Mouse (Mus musculus) liver, postnatal 0 days (tissue): ENCODE data around the gene Arhgef3. TPM values are rescaled to one million over a fixed set of nuclear protein-coding genes. Genes with fewer than 3 reads are reported as not detected.

Experiments
- ATAC-seq: fragments of 200-750 bp; cut with Nextera tagmentation; 2 replicates; pipeline ENCODE4 v1.8.0; 2017; ENCODE audit warnings: mild to moderate bottlenecking, moderate library complexity
- DNase-seq: peaks from one replicate; pipeline ENCODE4 v3.0.0-alpha.2; 2016
- H3K27ac ChIP-seq: fragments of 300-500 bp; sonication (generic); 2 replicates; pipeline ENCODE4 v1.5.1; 2014; ENCODE audit warnings: antibody characterized with exemption, moderate library complexity, mild to moderate bottlenecking, low read depth
- H3K27me3 ChIP-seq: fragments of 300-500 bp; sonication (generic); 2 replicates; pipeline ENCODE4 v1.6.1; 2014; ENCODE audit warnings: low read length, control low read depth, mixed read lengths; ENCODE audit not compliant: insufficient read depth
- H3K36me3 ChIP-seq: fragments of 300-500 bp; sonication (generic); replicated peaks from 2 replicates; pipeline ENCODE4 v1.6.1; 2014; ENCODE audit warnings: mild to moderate bottlenecking, control low read depth, low read length, moderate library complexity, mixed read lengths; ENCODE audit not compliant: insufficient read depth
- H3K4me1 ChIP-seq: fragments of 300-500 bp; sonication (generic); 2 replicates; pipeline ENCODE4 v1.6.1; 2014; ENCODE audit warnings: antibody characterized with exemption, mild to moderate bottlenecking, control low read depth; ENCODE audit not compliant: insufficient read depth
- H3K4me2 ChIP-seq: fragments of 300-500 bp; sonication (generic); 2 replicates; pipeline ENCODE4 v1.6.1; 2014; ENCODE audit warnings: low read depth, mild to moderate bottlenecking, low read length, moderate library complexity, mixed read lengths
- H3K4me3 ChIP-seq: fragments of 300-500 bp; sonication (generic); 2 replicates; pipeline ENCODE4 v1.5.1; 2014; ENCODE audit warnings: low read depth, low read length
- H3K9ac ChIP-seq: fragments of 300-500 bp; sonication (generic); replicated peaks from 2 replicates; pipeline ENCODE4 v1.6.1; 2014; ENCODE audit warnings: mild to moderate bottlenecking, moderate library complexity
- H3K9me3 ChIP-seq: fragments of 300-500 bp; sonication (generic); 2 replicates; pipeline ENCODE4 v1.6.1; 2016; ENCODE audit warnings: mild to moderate bottlenecking, control low read depth, low read length, mixed read lengths
- CTCF ChIP-seq: sonication (generic); IDR thresholded peaks from 2 replicates; pipeline ENCODE4 v1.5.1; 2016; ENCODE audit warnings: antibody characterized with exemption, low read depth
- EP300 ChIP-seq: IDR thresholded peaks from 2 replicates; pipeline ENCODE4 v1.6.1; 2016; ENCODE audit warnings: antibody characterized with exemption, low read depth, mild to moderate bottlenecking
- WGBS: fragments of 180-500 bp; shearing (Covaris S2); extraction: QIAGEN DNeasy Blood & Tissue Kit; methylation state at CpG from one replicate; pipeline ENCODE4 v1.1.7; 2014; ENCODE audit not compliant: insufficient replicate concordance; 5-methylcytosine and 5-hydroxymethylcytosine counted together
- polyA plus RNA-seq: library from polyadenylated mRNA; unstranded; fragments of >200 nt; fragmentation: Nextera tagmentation; extraction: Ambion mirVana; gene quantifications from 2 replicates; pipeline ENCODE4 v1.2.1, GENCODE M21; 2015

Gene Arhgef3
- polyA plus RNA-seq, 1 experiment from 2014 or later, result 11.4 TPM

- Histone ChIP-seq H3K27me3 (no peaks in the 10 kb centered on the region), H3K4me3 (no peak overlapping the region)
- no peak for ATAC-seq
These were observed 158.5 kb downstream of the Arhgef3 start for GRCm38 (mm10) chr14:27273169-27273568.

GRCm38 (mm10) chr14:27277259-27277658, 162.6 kb downstream of the Arhgef3 start:
- Histone ChIP-seq H3K4me3 (no peak overlapping the region), H3K27ac (no peak overlapping the region), H3K4me2 (no peak overlapping the region), H3K27me3 (no peaks in the 10 kb centered on the region), H3K36me3 (no peaks in the 10 kb centered on the region), H3K9me3 (no peaks in the 10 kb centered on the region), H3K9ac (no peak overlapping the region), H3K4me1 (no peaks in the 10 kb centered on the region)
- no peak for TF ChIP-seq CTCF
- no peak for TF ChIP-seq EP300
- DNase-seq (no peak), ATAC-seq (no peak)
- WGBS, result 68% methylated on average over 3 of the region's 3 CpGs

More at GRCm38 (mm10) chr14:27273169-27273568, 158.5 kb downstream of the Arhgef3 start:
- no peak for DNase-seq
- H3K4me2 ChIP-seq, result no peak overlapping the region
- no peaks in the 10 kb centered on the region for H3K36me3 ChIP-seq
- no peaks in the 10 kb centered on the region for H3K4me1 ChIP-seq
- TF ChIP-seq CTCF (no peak), EP300 (no peak)
- no peaks in the 10 kb centered on the region for H3K9me3 ChIP-seq
- no peak overlapping the region for H3K9ac ChIP-seq
- H3K27ac ChIP-seq, result no peak overlapping the region

GRCm38 (mm10) chr14:27280201-27280890, 165.6 kb downstream of the Arhgef3 start:
- Histone ChIP-seq H3K27ac (no peak overlapping the region), H3K9ac (no peak overlapping the region), H3K9me3 (no peaks in the 10 kb centered on the region), H3K4me3 (no peak overlapping the region), H3K4me1 (no peaks in the 10 kb centered on the region), H3K4me2 (no peak overlapping the region), H3K27me3 (no peaks in the 10 kb centered on the region), H3K36me3 (no peaks in the 10 kb centered on the region)
- WGBS, result 66% methylated on average over 8 of the region's 8 CpGs
- ATAC-seq (no peak), DNase-seq (no peak)
- TF ChIP-seq EP300 (no peak), CTCF (no peak)

GRCm38 (mm10) chr14:27283956-27284355, 169.3 kb downstream of the Arhgef3 start:
- no peaks in the 10 kb centered on the region for H3K9me3 ChIP-seq
- TF ChIP-seq CTCF (no peak), EP300 (no peak)
- no peak for ATAC-seq

GRCm38 (mm10) chr14:27286202-27286601, 171.5 kb downstream of the Arhgef3 start:
- no peak for DNase-seq
- Histone ChIP-seq H3K27me3 (no peaks in the 10 kb centered on the region), H3K4me1 (no peaks in the 10 kb centered on the region), H3K4me3 (no peak overlapping the region), H3K36me3 (no peaks in the 10 kb centered on the region), H3K9me3 (no peaks in the 10 kb centered on the region), H3K4me2 (no peak overlapping the region), H3K27ac (no peak overlapping the region), H3K9ac (no peak overlapping the region)
- WGBS, result 34% methylated on average over 4 of the region's 4 CpGs
- no peak for ATAC-seq
- TF ChIP-seq EP300 (no peak), CTCF (no peak)

More at GRCm38 (mm10) chr14:27283956-27284355, 169.3 kb downstream of the Arhgef3 start:
- Histone ChIP-seq H3K4me3 (no peak overlapping the region), H3K4me2 (no peak overlapping the region), H3K9ac (no peak overlapping the region), H3K4me1 (no peaks in the 10 kb centered on the region), H3K27ac (no peak overlapping the region), H3K27me3 (no peaks in the 10 kb centered on the region), H3K36me3 (no peaks in the 10 kb centered on the region)
- DNase-seq, result no peak

- WGBS, result 69% methylated on average over 5 of the region's 5 CpGs
- ATAC-seq, result no peak
These were observed 174.4 kb downstream of the Arhgef3 start for GRCm38 (mm10) chr14:27289053-27289452.

More at GRCm38 (mm10) chr14:27289053-27289452, 174.4 kb downstream of the Arhgef3 start:
- H3K36me3 ChIP-seq, result no peaks in the 10 kb centered on the region
- TF ChIP-seq EP300 (no peak), CTCF (no peak)
- no peaks in the 10 kb centered on the region for H3K9me3 ChIP-seq
- no peaks in the 10 kb centered on the region for H3K27me3 ChIP-seq
- H3K4me1 ChIP-seq, result no peaks in the 10 kb centered on the region
- H3K4me2 ChIP-seq, result no peak overlapping the region
- H3K9ac ChIP-seq, result no peak overlapping the region
- no peak overlapping the region for H3K27ac ChIP-seq
- no peak overlapping the region for H3K4me3 ChIP-seq
- DNase-seq, result no peak
